Mouse (Mus musculus) lung, embryonic 14.5 days (tissue): Measurements from ENCODE around the gene Gm20458. TPM values are rescaled to one million over a fixed set of nuclear protein-coding genes. Genes with fewer than 3 reads are reported as not detected.
A peak's percentile ranks its signal among the peaks of the same experiment; 100 is the strongest.

Experiments
- ATAC-seq: fragments of 200-750 bp; cut with Nextera tagmentation; 2 replicates; pipeline ENCODE4 v1.8.0; 2017; ENCODE audit warnings: mild to moderate bottlenecking, moderate TSS enrichment, moderate library complexity; ENCODE audit not compliant: insufficient read depth
- DNase-seq: peaks from one replicate; pipeline ENCODE4 v3.0.0-alpha.2; 2015
- H3K27ac ChIP-seq: fragments of 300-500 bp; sonication (generic); 2 replicates; pipeline ENCODE4 v1.5.1; 2014; ENCODE audit warnings: low read depth, mild to moderate bottlenecking, moderate library complexity
- H3K27me3 ChIP-seq: fragments of 300-500 bp; sonication (generic); 2 replicates; pipeline ENCODE4 v1.6.1; 2014; ENCODE audit warnings: low read length, control low read depth; ENCODE audit not compliant: insufficient read depth
- H3K36me3 ChIP-seq: fragments of 300-500 bp; sonication (generic); 2 replicates; pipeline ENCODE4 v1.6.1; 2014; ENCODE audit warnings: control low read depth; ENCODE audit not compliant: insufficient read depth
- H3K4me1 ChIP-seq: fragments of 300-500 bp; sonication (generic); 2 replicates; pipeline ENCODE4 v1.6.1; 2014; ENCODE audit warnings: antibody characterized with exemption, control low read depth; ENCODE audit not compliant: insufficient read depth
- H3K4me2 ChIP-seq: fragments of 300-500 bp; sonication (generic); 2 replicates; pipeline ENCODE4 v1.6.1; 2014; ENCODE audit warnings: mild to moderate bottlenecking
- H3K4me3 ChIP-seq: fragments of 300-500 bp; sonication (generic); 2 replicates; pipeline ENCODE4 v1.5.1; 2014; ENCODE audit warnings: low read depth, low read length
- H3K9ac ChIP-seq: fragments of 300-500 bp; sonication (generic); 2 replicates; pipeline ENCODE4 v1.6.1; 2014
- H3K9me3 ChIP-seq: fragments of 300-500 bp; sonication (generic); 2 replicates; pipeline ENCODE4 v1.6.1; 2016; ENCODE audit warnings: low read depth, low read length, control low read depth
- CTCF ChIP-seq: IDR thresholded peaks from 2 replicates; pipeline ENCODE4 v1.5.1; 2016; ENCODE audit warnings: antibody characterized with exemption, low read depth
- WGBS: fragments of 180-500 bp; shearing (Covaris S2); extraction: QIAGEN DNeasy Blood & Tissue Kit; methylation state at CpG from one replicate; pipeline ENCODE4 v1.1.7; 2014; 5-methylcytosine and 5-hydroxymethylcytosine counted together
- polyA plus RNA-seq: library from polyadenylated mRNA; unstranded; fragments of >200 nt; fragmentation: Nextera tagmentation; extraction: Ambion mirVana; gene quantifications from 2 replicates; pipeline ENCODE4 v1.2.1, GENCODE M21; 2014

The Gm20458 gene
- polyA plus RNA-seq, 1 experiment from 2014 or later = 14.4 TPM

DNA sequence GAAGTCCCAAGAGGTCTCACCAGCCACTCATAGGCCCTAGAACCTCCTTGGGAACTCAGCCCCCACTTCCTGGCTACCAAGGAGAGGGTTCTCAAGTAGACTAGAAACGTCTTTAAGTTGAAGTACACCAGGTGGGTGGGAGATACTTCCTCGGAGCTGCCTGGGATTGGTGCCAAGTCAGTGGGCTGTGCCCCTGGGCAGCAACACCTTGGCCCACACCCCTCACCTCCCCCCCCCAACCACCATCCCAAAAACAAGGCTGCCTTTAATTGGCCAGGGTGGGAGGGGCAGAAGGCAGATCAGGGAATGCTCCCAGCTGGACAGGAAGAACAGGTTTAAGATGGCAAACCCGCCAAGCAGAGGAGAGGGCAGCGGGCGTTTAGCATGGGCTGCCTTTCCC, 20.5 kb upstream of the Gm20458 start:
- Histone ChIP-seq H3K27ac (no peak overlapping the region), H3K36me3 (no peaks in the 10 kb centered on the region), H3K27me3 (no peaks in the 10 kb centered on the region), H3K9ac (no peak overlapping the region), H3K4me2 (peak overlapping the region; percentile 87), H3K4me1 (peaks cover 37% of the 10 kb centered on the region), H3K4me3 (0 out of 2 replicates have a peak overlapping the region, but pooled peaks have one; percentile 70), H3K9me3 (no peaks in the 10 kb centered on the region)
- TF ChIP-seq CTCF = no peak
- 55% methylated on average over 5 of the region's 5 CpGs for WGBS
- ATAC-seq = peak; percentile 35
- peak; percentile 73 for DNase-seq

DNA sequence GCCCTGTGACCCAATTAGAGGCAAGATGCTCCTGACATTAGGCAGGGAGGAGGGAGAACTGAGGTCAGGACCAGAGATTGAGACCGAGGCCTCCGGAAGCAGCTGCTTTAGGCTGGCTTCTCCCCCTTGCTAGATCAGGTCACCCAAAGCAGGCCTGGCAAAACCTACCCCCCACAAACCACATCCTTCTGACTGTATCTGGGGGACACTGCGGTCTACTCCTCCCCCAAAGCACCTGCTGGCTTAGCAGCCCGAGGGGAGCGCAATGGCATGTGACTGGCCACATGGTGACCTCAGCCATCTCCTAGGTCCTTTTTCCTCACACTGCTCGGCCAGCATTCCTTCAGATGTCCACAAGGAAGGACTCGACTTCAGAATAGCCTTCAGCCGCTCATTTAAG, 19.6 kb upstream of the Gm20458 start:
- Histone ChIP-seq H3K4me1 (peaks cover 36% of the 10 kb centered on the region), H3K4me2 (peak overlapping the region; percentile 87), H3K36me3 (no peaks in the 10 kb centered on the region), H3K9me3 (no peaks in the 10 kb centered on the region), H3K27ac (0 out of 2 replicates have a peak overlapping the region, but pooled peaks have one; percentile 33), H3K27me3 (no peaks in the 10 kb centered on the region), H3K9ac (peak overlapping the region; percentile 34; the same call in 1 of the 2 replicates), H3K4me3 (peak overlapping the region; percentile 70)
- WGBS = 31% methylated on average over 8 of the region's 8 CpGs
- DNase-seq (no peak), ATAC-seq (no peak)
- no peak for TF ChIP-seq CTCF

DNA sequence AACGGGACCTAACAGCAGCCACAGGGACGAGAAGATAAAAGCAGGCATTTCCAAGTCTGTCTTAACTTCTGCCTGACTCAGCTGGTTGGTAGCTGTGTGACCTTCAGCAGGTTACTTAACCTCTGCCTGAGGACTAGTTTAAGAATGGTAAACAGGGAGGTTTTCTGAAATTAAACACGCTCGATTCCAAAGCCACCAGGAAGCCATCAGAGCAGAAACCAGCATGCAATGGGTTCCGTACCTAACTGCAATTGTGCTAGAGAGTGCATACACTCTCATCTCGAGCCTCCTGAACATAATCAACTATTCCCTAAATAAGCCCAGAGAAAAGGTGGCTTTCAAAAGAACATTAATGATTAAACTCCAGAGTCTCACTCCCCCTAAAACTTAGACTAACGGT, 19.0 kb upstream of the Gm20458 start:
- Histone ChIP-seq H3K4me3 (peak overlapping the region; percentile 70), H3K9ac (peak overlapping the region; percentile 80), H3K27ac (no peak overlapping the region), H3K9me3 (no peaks in the 10 kb centered on the region), H3K27me3 (no peaks in the 10 kb centered on the region), H3K36me3 (no peaks in the 10 kb centered on the region), H3K4me1 (peaks cover 31% of the 10 kb centered on the region), H3K4me2 (peak overlapping the region; percentile 87)
- no peak for ATAC-seq
- WGBS = 33% methylated on average over 7 of the region's 7 CpGs
- no peak for TF ChIP-seq CTCF
- DNase-seq = no peak

DNA sequence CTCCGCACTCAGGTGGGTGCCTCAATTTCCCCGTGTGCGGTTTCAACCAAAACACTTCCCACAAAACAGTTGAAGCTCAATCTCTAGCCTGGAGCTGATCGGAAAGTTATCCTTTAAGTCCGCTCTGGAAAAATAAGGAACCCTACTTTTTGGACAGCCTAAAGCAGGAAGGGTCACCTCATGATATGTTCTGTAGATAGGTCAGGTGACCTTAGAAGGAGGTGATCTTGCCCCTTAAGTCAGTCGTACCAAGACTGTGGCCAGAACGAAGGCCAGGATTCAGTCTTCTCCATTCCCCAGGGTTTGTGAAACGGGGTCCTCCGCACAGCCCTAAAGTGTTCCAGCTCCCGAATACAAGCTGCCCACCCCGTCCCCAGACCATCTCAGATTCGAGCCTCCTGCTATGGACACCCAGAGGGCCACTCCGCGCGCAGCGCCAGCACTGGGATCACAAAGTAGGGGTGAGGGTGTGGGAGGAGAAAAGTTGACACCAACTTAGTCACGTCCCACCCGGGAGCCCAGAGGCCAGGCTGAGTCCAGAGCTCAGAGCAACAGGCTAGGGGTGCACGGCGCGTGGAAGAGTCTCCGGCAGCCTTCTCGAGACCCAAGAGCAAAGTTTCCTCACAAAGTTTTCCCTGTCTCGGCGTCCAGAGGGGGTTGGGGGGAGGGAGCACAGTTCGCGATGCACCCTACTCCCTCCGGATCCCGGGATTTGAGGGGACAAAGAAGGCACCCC, 18.3 kb upstream of the Gm20458 start:
- H3K27ac ChIP-seq = peak overlapping the region; percentile 60; the same call in 1 of the 2 replicates
- H3K9me3 ChIP-seq = no peaks in the 10 kb centered on the region
- ATAC-seq (peak; percentile 57), DNase-seq (peak; percentile 59)
- H3K9ac ChIP-seq = peak overlapping the region; percentile 80
- H3K4me1 ChIP-seq = peaks cover 24% of the 10 kb centered on the region
- TF ChIP-seq CTCF = no peak
- 3% methylated on average over 29 of the region's 29 CpGs for WGBS
- no peaks in the 10 kb centered on the region for H3K27me3 ChIP-seq
- peak overlapping the region; percentile 70 for H3K4me3 ChIP-seq
- no peaks in the 10 kb centered on the region for H3K36me3 ChIP-seq
- H3K4me2 ChIP-seq = peak overlapping the region; percentile 87

DNA sequence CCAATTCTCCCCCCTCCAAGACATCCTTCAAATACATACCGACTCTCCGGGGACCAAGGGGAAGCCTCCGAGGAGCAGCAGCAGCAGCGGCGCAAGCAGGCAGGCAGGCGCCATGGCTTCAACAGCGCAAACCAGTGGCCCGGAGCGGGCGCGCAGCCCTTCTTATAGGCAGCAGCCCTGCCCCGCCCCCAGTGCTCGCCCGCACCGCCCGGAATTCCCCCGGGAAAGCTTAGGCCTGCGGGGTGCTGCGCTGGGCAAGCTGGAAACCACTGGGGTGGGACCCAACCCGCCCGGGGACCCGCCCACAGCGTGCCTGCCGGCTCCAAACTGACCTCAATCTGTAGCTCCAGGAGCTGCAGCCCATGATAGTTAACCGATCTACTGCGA, 17.7 kb upstream of the Gm20458 start:
- Histone ChIP-seq H3K4me2 (peak overlapping the region; percentile 87), H3K9me3 (no peaks in the 10 kb centered on the region), H3K4me3 (peak overlapping the region; percentile 70), H3K4me1 (peaks cover 20% of the 10 kb centered on the region), H3K27ac (peak overlapping the region; percentile 60; the same call in 1 of the 2 replicates), H3K27me3 (no peaks in the 10 kb centered on the region), H3K36me3 (no peaks in the 10 kb centered on the region), H3K9ac (peak overlapping the region; percentile 80)
- peak; percentile 93 for ATAC-seq
- peak; percentile 39; the same call in 1 of the 2 replicates for TF ChIP-seq CTCF
- WGBS = 0% methylated on average over 26 of the region's 26 CpGs
- DNase-seq = peak; percentile 92

DNA sequence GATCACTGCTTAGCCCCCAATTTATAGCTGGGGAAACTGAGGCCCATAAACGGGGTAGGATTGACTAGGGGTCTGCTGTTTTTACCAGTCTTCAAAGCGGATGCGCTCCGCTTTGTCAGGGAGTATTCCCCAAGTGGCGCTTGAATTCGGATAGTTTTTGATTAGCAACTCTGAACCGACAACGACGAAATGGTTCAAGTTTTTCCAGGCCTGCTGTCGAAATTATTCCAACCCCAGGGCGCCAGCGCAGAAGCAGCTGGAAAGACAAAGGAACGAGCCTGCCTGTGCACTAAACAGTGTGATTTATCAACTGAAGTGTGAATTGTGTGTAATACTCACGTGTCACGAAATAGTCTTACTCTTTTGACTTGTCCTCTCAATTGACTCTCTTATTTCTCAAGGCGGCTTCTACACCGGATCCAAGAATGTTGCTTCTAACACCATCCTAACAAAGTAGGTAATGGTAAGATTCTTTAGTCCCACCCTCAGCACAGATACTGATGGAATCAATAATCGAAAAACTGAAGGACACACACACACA, 17.2 kb upstream of the Gm20458 start, which contains the start of gene Sdc4:
Sdc4 (minus strand) TSS at position 428 of the 541 bp plus-strand sequence.
- DNase-seq = no peak
- WGBS = 6% methylated on average over 18 of the region's 18 CpGs
- H3K27ac ChIP-seq = peak within 1 kb of the TSS; percentile 60; the same call in 1 of the 2 replicates

DNA sequence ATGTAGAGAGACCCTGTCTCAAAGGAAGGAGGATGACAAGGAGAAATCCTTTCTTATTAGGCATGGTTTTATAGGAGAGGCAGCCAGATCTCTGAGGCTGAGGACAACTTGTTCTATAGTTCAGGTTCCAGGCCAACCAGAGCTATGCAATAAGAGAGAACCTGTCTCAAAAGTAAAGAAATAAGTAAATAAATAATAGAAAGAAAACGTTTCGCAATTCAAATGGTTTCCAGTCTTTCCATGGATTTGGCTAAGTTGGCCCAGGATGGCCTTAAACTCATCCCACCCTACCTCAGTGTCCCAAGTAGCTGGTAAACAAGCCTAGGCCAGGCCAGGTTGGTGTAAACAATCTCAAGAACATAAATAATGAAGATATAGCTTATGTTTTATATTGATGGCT, 16.1 kb upstream of the Gm20458 start:
- Histone ChIP-seq H3K9me3 (no peaks in the 10 kb centered on the region), H3K27ac (no peak overlapping the region), H3K4me1 (peaks cover 12% of the 10 kb centered on the region), H3K36me3 (no peaks in the 10 kb centered on the region), H3K4me3 (no peak overlapping the region), H3K4me2 (no peak overlapping the region), H3K9ac (no peak overlapping the region), H3K27me3 (no peaks in the 10 kb centered on the region)
- WGBS = 68% methylated on average over 2 of the region's 2 CpGs
- TF ChIP-seq CTCF = no peak
- no peak for ATAC-seq
- DNase-seq = no peak

More for the DNA sequence above, 17.2 kb upstream of the Gm20458 start, which contains the start of gene Sdc4:
- Histone ChIP-seq H3K36me3 (no peaks in the 10 kb centered on the region), H3K4me3 (peak within 1 kb of the TSS; percentile 70), H3K9me3 (no peaks in the 10 kb centered on the region), H3K4me2 (peak within 1 kb of the TSS; percentile 87), H3K27me3 (no peaks in the 10 kb centered on the region), H3K4me1 (peaks cover 19% of the 10 kb centered on the region), H3K9ac (peak within 1 kb of the TSS; percentile 80)
- no peak for TF ChIP-seq CTCF
- ATAC-seq = 0 out of 2 replicates have a peak, but pooled peaks have one; percentile 4
